Mouse (Mus musculus) right cerebral cortex, postnatal 10 days (tissue): ENCODE measurements at regions not wholly inside any gene's neighbourhood (a gene's known extent, or its start where the extent isn't known, plus 50 kb on each side); places are given as distances from the start of the nearest gene placed in this dataset.

Experiments used
- DNase-seq, 2 experiments: peaks; one replicate each; pipeline ENCODE4 v3.0.0; 2021; ENCODE audit warnings: low spot score in 2 of 2

DNA sequence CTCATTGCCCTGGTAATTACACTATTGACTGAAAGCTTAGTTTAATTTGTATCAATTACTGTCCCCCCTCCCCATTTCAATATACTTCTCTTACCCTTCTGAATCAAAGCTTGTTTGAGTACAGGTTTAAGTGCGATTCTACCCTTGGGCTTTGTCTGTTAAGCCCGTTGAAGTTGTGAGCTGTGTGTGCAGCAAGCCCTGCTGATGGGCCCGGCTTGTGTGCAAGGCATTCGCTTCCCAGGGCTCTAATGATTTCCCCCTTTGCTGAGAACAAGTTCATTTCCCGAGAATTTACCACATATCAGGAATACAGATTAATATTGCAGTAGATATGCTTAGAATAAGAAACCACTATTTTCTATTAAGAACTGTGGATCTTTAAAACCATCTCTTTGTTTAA is 460.6 kb downstream of the Dok5 start:
- no peak for DNase-seq
